Mouse (Mus musculus) heart, embryonic 12.5 days (tissue): ENCODE results near the gene Timp2. TPM values are rescaled to one million over a fixed set of nuclear protein-coding genes. Genes with fewer than 3 reads are reported as not detected.

Source experiments
- ATAC-seq: fragments of 200-750 bp; cut with Nextera tagmentation; 2 replicates; pipeline ENCODE4 v1.8.0; 2017; ENCODE audit warnings: moderate TSS enrichment, moderate library complexity; ENCODE audit not compliant: insufficient number of reproducible peaks, low FRiP score
- H3K27ac ChIP-seq: fragments of 300-500 bp; sonication (generic); 2 replicates; pipeline ENCODE4 v1.5.1; 2016; ENCODE audit warnings: mild to moderate bottlenecking, moderate library complexity; ENCODE audit not compliant: poor library complexity, severe bottlenecking
- H3K27me3 ChIP-seq: fragments of 300-500 bp; sonication (generic); replicated peaks from 2 replicates; pipeline ENCODE4 v1.6.1; 2016; ENCODE audit warnings: mild to moderate bottlenecking, moderate library complexity
- H3K36me3 ChIP-seq: fragments of 300-500 bp; sonication (generic); 2 replicates; pipeline ENCODE4 v1.6.1; 2016; ENCODE audit warnings: mild to moderate bottlenecking, moderate library complexity
- H3K4me1 ChIP-seq: fragments of 300-500 bp; sonication (generic); replicated peaks from 2 replicates; pipeline ENCODE4 v1.6.1; 2016; ENCODE audit warnings: mild to moderate bottlenecking
- H3K4me2 ChIP-seq: fragments of 300-500 bp; sonication (generic); 2 replicates; pipeline ENCODE4 v1.6.1; 2016; ENCODE audit warnings: mild to moderate bottlenecking, moderate library complexity
- H3K4me3 ChIP-seq: fragments of 300-500 bp; sonication (generic); 2 replicates; pipeline ENCODE4 v1.5.1; 2016; ENCODE audit warnings: mild to moderate bottlenecking
- H3K9ac ChIP-seq: fragments of 300-500 bp; sonication (generic); 2 replicates; pipeline ENCODE4 v1.6.1; 2016; ENCODE audit warnings: mild to moderate bottlenecking, moderate library complexity
- H3K9me3 ChIP-seq: fragments of 300-500 bp; sonication (generic); replicated peaks from 2 replicates; pipeline ENCODE4 v1.6.1; 2016; ENCODE audit warnings: mild to moderate bottlenecking, moderate library complexity
- WGBS: fragments of 180-500 bp; shearing (Covaris S2); methylation state at CpG from one replicate; pipeline ENCODE4 v1.1.7; 2016; 5-methylcytosine and 5-hydroxymethylcytosine counted together
- polyA plus RNA-seq: library from polyadenylated mRNA; unstranded; fragments of >200 nt; fragmentation: Nextera tagmentation; extraction: Ambion mirVana; gene quantifications from 2 replicates; pipeline ENCODE4 v1.2.1, GENCODE M21; 2016

Timp2 gene
- polyA plus RNA-seq, result 68.9 and 72.1 TPM in 2 replicates

DNA sequence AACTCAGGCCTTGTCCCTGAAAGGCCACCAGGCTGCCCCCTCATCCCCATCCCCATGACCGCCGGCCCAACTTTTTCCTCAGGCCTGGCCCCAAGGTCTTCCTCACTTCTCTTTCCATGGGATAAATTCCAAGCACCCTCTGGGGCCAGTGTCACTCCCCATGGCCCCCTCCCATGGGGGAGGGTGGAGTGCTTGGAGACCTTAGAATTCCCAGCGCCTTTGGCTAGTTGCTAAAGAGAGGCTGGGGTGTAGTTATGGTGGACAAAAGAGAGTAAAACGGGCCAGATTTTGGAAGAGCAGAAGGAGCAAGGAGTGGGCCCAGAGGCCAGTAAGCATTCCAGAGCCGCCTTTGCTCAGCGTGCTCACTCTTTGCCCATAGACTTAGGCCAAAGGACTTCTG lies at the start of gene Timp2:
Gene Timp2 (minus strand): TSS at position 101 of the 400 bp plus-strand sequence.
- H3K36me3 ChIP-seq, result peaks cover 8% of the 10 kb centered on the region; the same call in 1 of the 2 replicates
- peak within 1 kb of the TSS; percentile 81 for H3K4me3 ChIP-seq
- H3K4me1 ChIP-seq, result peaks cover 29% of the 10 kb centered on the region
- H3K9me3 ChIP-seq, result no peaks in the 10 kb centered on the region
- peak within 1 kb of the TSS; percentile 80 for H3K27ac ChIP-seq
- WGBS, result 37% methylated on average over 6 of the region's 6 CpGs
- peak within 1 kb of the TSS; percentile 87 for H3K4me2 ChIP-seq
- peak within 1 kb of the TSS; percentile 91 for H3K9ac ChIP-seq
- no peaks in the 10 kb centered on the region for H3K27me3 ChIP-seq
- peak; percentile 38 for ATAC-seq

DNA sequence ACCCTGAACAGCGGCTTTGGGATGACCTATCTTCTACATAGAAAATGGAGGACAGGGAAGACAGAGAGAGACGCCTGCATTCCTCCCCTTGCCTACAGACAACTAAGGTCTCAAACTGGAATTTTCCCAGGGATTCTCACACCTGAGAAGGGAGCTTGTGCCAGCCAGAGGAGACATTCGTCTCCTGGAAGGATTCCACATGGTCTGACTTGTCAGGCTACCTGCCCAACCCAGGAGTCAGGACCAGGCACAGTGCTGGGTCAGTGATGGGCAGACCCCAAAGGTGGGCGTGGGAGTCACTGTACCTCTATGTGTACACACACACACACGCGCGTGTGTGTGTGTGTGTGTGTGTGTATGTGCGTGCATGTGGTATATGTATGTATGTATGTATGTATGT lies 49.8 kb upstream of the Timp2 start:
- no peak overlapping the region for H3K27ac ChIP-seq
- H3K4me3 ChIP-seq, result no peak overlapping the region
- no peak overlapping the region for H3K9ac ChIP-seq
- H3K27me3 ChIP-seq, result no peaks in the 10 kb centered on the region
- H3K4me1 ChIP-seq, result peaks cover 26% of the 10 kb centered on the region
- 85% methylated on average over 8 of the region's 8 CpGs for WGBS
- no peaks in the 10 kb centered on the region for H3K9me3 ChIP-seq
- no peak for ATAC-seq
- peaks cover 45% of the 10 kb centered on the region for H3K36me3 ChIP-seq
- H3K4me2 ChIP-seq, result no peak overlapping the region

DNA sequence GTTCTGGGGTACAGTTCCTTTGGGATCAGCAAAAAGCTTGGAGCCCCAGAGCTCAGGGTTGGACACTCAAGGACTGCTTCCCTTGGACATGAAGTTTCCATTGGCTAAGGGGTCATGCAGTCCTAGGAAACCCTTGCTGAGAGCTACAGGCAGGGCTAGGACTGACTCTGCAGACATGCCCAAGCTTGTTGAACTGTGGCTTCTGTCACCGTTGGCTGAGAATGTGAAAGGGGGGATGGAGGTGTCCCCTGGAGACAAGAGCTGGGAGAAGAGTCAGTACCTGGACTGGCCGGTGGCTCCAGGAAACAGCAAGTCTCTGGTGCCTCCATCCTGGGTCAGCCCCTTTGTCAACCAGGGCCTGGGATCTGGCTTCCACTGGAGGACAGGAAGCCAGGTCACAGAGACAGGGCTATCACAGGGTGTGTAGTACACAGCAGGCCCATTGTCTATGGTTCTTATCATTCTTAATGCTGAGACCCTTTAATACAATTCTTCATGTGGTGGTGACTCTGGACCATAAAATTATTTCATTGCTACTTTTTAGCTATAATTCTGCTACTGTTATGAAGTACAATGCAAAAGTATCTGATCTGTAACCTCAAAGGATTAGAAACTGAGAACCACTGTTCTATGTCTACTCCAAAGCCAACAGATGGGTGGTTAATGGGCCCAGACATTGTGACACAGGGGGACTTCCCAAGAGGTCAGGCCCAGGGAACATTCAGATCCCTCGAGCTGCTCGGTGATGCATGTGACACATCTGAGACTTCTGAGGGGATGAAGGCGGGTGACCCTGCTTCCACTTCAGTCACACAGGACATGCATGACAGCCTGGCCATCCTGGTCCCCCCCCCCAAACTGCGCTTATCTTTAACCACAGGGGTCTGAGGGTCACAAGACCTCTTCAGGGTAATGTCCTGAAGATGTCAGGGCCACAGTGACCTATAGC lies 48.7 kb upstream of the Timp2 start:
- no peak overlapping the region for H3K9ac ChIP-seq
- no peak for ATAC-seq
- H3K4me2 ChIP-seq, result no peak overlapping the region
- no peak overlapping the region for H3K27ac ChIP-seq
- peaks cover 37% of the 10 kb centered on the region for H3K36me3 ChIP-seq
- H3K9me3 ChIP-seq, result no peaks in the 10 kb centered on the region
- 70% methylated on average over 6 of the region's 6 CpGs for WGBS
- H3K4me1 ChIP-seq, result peaks cover 37% of the 10 kb centered on the region
- H3K27me3 ChIP-seq, result no peaks in the 10 kb centered on the region
- H3K4me3 ChIP-seq, result no peak overlapping the region

DNA sequence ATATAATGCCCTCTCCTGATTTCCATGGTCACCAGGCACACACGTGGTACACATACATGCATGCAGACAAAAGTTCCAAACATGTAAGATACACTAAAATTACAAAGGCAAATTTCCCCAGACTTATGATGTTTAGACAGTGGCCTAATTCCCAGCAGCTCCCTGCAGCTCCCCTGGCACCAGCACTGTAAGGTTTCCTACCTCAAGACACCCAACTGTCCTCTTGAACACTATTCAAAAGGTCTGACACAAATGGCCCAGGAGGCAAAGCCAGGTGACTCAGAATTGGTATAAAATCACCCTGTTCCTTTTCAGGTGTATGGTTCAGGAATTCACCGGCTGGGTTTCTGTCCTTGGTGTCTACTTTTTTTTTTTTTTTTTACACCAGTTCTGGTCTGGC lies 47.6 kb upstream of the Timp2 start:
- Histone ChIP-seq H3K4me3 (no peak overlapping the region), H3K9me3 (no peaks in the 10 kb centered on the region), H3K4me1 (peaks cover 36% of the 10 kb centered on the region), H3K27ac (no peak overlapping the region), H3K36me3 (peaks cover 27% of the 10 kb centered on the region), H3K9ac (no peak overlapping the region), H3K4me2 (no peak overlapping the region), H3K27me3 (no peaks in the 10 kb centered on the region)
- ATAC-seq, result no peak
- WGBS, result 86% methylated on average over 2 of the region's 2 CpGs

DNA sequence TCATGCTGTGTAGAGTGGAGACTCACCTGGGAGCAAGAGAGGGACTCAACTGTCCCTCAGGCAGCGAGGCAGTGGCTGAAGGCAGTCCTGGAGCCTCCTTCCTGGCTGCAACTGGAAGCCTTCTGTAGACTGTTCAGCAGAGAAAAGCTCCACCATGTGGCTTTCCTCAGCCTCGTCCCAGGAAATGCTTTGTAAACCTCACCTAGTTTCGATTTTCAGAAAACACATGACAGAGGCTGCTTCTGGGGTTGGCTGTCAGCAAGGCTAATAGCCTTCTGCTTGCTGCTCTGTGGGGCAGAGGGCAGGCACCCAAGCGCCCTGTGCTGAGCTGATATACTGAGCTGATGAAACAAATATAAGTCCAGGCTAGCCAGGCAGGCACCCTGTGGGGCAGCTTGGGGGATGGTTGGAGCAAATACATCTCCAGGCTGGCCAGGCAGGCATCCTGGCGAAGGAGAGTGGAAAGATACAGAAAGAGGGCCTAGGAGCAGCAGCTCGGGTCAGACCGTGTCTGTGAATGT lies 46.3 kb upstream of the Timp2 start, which contains the start of gene Lgals3bp:
Gene Lgals3bp (minus strand): TSS at position 333 of the 521 bp plus-strand sequence.
- H3K27me3 ChIP-seq, result no peaks in the 10 kb centered on the region
- no peaks in the 10 kb centered on the region for H3K9me3 ChIP-seq
- 44% methylated on average over 7 of the region's 7 CpGs for WGBS
- no peak within 1 kb of the TSS for H3K4me3 ChIP-seq
- peaks cover 14% of the 10 kb centered on the region for H3K36me3 ChIP-seq
- no peak within 1 kb of the TSS for H3K4me2 ChIP-seq
- ATAC-seq, result no peak
- H3K9ac ChIP-seq, result peak within 1 kb of the TSS; percentile 26; the same call in 1 of the 2 replicates
- H3K27ac ChIP-seq, result peak within 1 kb of the TSS; percentile 49
- peaks cover 32% of the 10 kb centered on the region for H3K4me1 ChIP-seq

DNA sequence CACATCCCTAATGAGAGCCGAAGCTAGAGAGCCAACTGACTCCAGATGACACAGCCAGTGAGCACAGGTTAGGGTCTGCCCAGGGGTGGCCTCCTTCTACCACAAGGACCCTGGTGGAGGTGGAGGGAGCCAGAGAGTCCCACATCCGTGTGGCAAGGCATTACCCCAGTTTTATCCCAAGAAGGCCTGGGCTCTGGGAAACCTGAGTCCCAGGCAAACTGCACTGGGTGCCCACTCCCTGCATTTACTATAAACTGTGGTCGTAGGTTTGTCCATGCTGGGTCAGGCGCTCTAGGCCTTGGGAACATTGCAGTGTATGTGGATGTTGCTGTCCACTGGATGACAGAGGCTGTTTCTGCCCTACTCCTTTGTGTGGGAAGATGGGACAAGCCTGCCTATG lies 45.7 kb upstream of the Timp2 start:
- Histone ChIP-seq H3K9me3 (no peaks in the 10 kb centered on the region), H3K4me3 (no peak overlapping the region), H3K4me1 (peaks cover 32% of the 10 kb centered on the region), H3K27ac (peak overlapping the region; percentile 49), H3K9ac (no peak overlapping the region), H3K27me3 (no peaks in the 10 kb centered on the region), H3K4me2 (no peak overlapping the region), H3K36me3 (peaks cover 9% of the 10 kb centered on the region)
- 79% methylated on average over 4 of the region's 4 CpGs for WGBS
- no peak for ATAC-seq

DNA sequence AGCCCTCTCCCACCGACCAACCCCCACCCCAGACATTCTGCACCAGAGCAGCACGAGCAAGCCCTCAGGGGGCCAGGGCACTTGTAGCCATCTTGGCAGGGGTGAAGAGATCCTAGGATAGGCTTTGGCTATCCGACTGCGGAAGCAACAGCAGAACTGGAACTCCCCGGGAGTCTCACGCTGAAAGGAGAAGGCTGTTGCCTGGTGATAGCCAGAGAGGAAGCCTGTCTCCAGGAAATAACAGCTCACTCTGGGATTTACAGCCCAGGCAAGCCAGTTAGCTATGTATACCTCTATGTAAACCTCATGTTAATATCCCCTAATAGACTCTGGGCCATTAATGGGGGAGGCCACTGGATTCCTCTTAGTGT lies 45.0 kb upstream of the Timp2 start:
- Histone ChIP-seq H3K4me1 (peaks cover 32% of the 10 kb centered on the region), H3K27me3 (no peaks in the 10 kb centered on the region), H3K9ac (no peak overlapping the region), H3K27ac (peak overlapping the region; percentile 49), H3K4me3 (no peak overlapping the region), H3K4me2 (peak overlapping the region; percentile 10; the same call in 1 of the 2 replicates), H3K36me3 (peaks cover 9% of the 10 kb centered on the region), H3K9me3 (no peaks in the 10 kb centered on the region)
- peak; percentile 64; the same call in 1 of the 2 replicates for ATAC-seq
- WGBS, result 12% methylated on average over 6 of the region's 6 CpGs

DNA sequence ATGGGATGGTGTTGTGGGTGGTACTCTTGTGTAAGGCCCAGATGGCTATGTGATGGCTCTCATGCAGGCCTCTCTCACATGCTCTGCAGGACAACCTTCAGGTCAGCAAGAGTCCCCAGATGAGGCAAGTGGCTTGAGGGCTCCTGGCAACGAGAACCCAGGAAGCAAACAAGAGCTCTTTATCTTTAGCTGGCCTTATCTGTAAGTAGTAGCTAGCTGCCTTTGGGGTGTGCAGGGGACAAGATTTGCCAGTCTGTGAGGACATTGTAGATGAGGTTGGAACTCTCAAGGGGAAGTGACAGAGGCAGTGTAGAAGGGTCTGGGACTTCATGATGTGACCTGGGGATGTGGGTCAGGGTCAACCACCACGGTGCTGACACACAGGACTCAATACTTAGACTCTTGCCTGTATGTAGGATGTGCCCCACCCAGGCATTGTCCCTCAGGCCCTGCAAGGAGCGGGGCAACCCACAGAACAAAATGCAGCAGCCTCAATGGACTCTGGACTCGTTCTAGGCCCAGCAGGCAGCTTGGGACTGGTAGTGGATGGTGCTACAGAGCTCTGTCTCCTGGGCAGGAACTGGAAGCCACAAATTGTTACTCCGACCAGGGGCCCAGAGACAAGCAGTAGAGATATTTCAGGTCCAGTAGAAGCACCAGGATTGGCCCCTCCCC lies 44.5 kb upstream of the Timp2 start:
- no peaks in the 10 kb centered on the region for H3K9me3 ChIP-seq
- H3K4me1 ChIP-seq, result peaks cover 32% of the 10 kb centered on the region
- no peaks in the 10 kb centered on the region for H3K27me3 ChIP-seq
- H3K9ac ChIP-seq, result no peak overlapping the region
- peaks cover 7% of the 10 kb centered on the region; the same call in 1 of the 2 replicates for H3K36me3 ChIP-seq
- no peak for ATAC-seq
- H3K4me2 ChIP-seq, result peak overlapping the region; percentile 10; the same call in 1 of the 2 replicates
- peak overlapping the region; percentile 49 for H3K27ac ChIP-seq
- no peak overlapping the region for H3K4me3 ChIP-seq
- 28% methylated on average over 5 of the region's 5 CpGs for WGBS

DNA sequence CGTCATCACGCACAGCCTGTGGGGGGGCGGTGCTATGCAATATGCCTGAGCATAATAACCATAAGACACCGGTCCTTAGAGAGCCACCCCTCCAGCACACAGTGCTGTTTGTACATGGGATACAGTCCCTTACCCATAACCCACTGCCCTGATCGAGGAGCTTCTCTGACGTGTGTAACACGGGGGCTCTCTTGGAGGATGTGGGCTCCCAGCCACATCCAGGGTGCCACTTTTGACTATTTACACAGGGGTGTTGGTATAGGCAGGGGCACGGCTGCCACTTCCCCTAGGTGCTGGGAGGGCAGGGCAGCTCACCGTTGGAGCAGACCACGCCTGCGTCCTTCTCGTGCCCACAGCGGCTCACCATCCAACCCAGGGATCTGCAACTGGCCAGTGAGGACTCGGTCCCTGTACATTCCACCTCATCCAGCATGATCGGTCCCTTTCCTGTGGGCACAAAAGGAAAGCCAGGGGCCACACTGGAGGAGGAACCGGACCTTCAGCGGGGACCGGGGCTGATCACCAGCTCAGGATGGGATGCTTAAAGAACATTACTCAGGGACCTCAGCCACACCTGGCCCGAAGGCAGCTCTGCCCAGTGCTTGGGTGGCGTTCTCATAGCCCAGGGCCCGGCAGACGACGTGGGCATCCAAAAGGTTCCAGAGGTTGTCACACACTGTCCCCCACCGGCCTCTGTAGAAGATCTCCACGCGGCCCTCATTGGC lies 42.4 kb upstream of the Timp2 start:
- H3K27me3 ChIP-seq, result no peaks in the 10 kb centered on the region
- peaks cover 32% of the 10 kb centered on the region for H3K4me1 ChIP-seq
- H3K4me2 ChIP-seq, result no peak overlapping the region
- H3K9ac ChIP-seq, result no peak overlapping the region
- ATAC-seq, result no peak
- H3K9me3 ChIP-seq, result no peaks in the 10 kb centered on the region
- peaks cover 7% of the 10 kb centered on the region; the same call in 1 of the 2 replicates for H3K36me3 ChIP-seq
- H3K27ac ChIP-seq, result no peak overlapping the region
- 90% methylated on average over 26 of the region's 26 CpGs for WGBS
- H3K4me3 ChIP-seq, result no peak overlapping the region

DNA sequence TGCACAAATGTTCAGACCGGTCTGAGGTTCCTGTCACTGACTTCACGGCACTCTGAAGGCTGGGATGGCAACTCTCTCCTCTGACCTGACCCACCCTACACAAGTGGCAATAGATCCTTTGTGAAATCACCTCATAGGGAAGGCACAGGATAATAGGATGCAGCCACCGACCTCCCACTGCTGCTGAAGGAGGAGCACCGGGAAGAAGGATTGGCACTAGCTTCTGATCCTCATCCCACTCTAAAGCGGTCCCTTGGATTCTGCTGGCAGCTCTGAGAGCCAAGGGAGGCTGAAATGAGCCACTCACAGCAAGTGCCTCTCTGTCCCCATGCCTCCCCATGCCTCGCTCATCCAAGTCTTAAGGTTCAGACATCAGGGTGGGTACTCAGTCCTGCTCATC lies 39.0 kb upstream of the Timp2 start:
- H3K4me3 ChIP-seq, result no peak overlapping the region
- peaks cover 4% of the 10 kb centered on the region for H3K4me1 ChIP-seq
- no peak overlapping the region for H3K4me2 ChIP-seq
- ATAC-seq, result no peak
- no peak overlapping the region for H3K9ac ChIP-seq
- 0 out of 2 replicates have a peak, but pooled peaks cover 4% of the 10 kb centered on the region for H3K9me3 ChIP-seq
- H3K27me3 ChIP-seq, result no peaks in the 10 kb centered on the region
- peaks cover 7% of the 10 kb centered on the region; the same call in 1 of the 2 replicates for H3K36me3 ChIP-seq
- H3K27ac ChIP-seq, result no peak overlapping the region
- 56% methylated on average over 6 of the region's 6 CpGs for WGBS
